Mouse (Mus musculus) neural tube, embryonic 11.5 days (tissue): ENCODE data around the gene Gm20388. TPM values are rescaled to one million over a fixed set of nuclear protein-coding genes. Genes with fewer than 3 reads are reported as not detected.

Experiments used
- ATAC-seq: fragments of 200-750 bp; cut with Nextera tagmentation; 2 replicates; pipeline ENCODE4 v1.8.0; 2017; ENCODE audit warnings: moderate number of reproducible peaks, mild to moderate bottlenecking, moderate TSS enrichment, moderate library complexity; ENCODE audit not compliant: insufficient read depth, low FRiP score, low TSS enrichment
- DNase-seq: peaks from one replicate; pipeline ENCODE4 v3.0.0-alpha.2; 2015; ENCODE audit warnings: low spot score
- H3K27ac ChIP-seq: fragments of 300-500 bp; sonication (generic); 2 replicates; pipeline ENCODE4 v1.5.1; 2014; ENCODE audit warnings: low read depth, mild to moderate bottlenecking, low read length
- H3K27me3 ChIP-seq: fragments of 300-500 bp; sonication (generic); 2 replicates; pipeline ENCODE4 v1.6.1; 2014; ENCODE audit warnings: mild to moderate bottlenecking, low read length, mixed read lengths; ENCODE audit not compliant: control insufficient read depth, insufficient read depth
- H3K36me3 ChIP-seq: fragments of 300-500 bp; sonication (generic); 2 replicates; pipeline ENCODE4 v1.6.1; 2014; ENCODE audit warnings: mild to moderate bottlenecking, low read length, moderate library complexity, mixed read lengths; ENCODE audit not compliant: control insufficient read depth, insufficient read depth
- H3K4me1 ChIP-seq: fragments of 300-500 bp; sonication (generic); 2 replicates; pipeline ENCODE4 v1.6.1; 2014; ENCODE audit warnings: low read length, mixed read lengths; ENCODE audit not compliant: control insufficient read depth, insufficient read depth
- H3K4me2 ChIP-seq: fragments of 300-500 bp; sonication (generic); 2 replicates; pipeline ENCODE4 v1.6.1; 2014; ENCODE audit warnings: low read depth, mild to moderate bottlenecking, moderate library complexity
- H3K4me3 ChIP-seq: fragments of 300-500 bp; sonication (generic); 2 replicates; pipeline ENCODE4 v1.5.1; 2014; ENCODE audit warnings: low read depth, low read length
- H3K9ac ChIP-seq: fragments of 300-500 bp; sonication (generic); 2 replicates; pipeline ENCODE4 v1.6.1; 2014; ENCODE audit warnings: mild to moderate bottlenecking, low read length
- H3K9me3 ChIP-seq: fragments of 300-500 bp; sonication (generic); 2 replicates; pipeline ENCODE4 v1.6.1; 2016; ENCODE audit warnings: low read length; ENCODE audit not compliant: control insufficient read depth
- WGBS: fragments of 180-500 bp; shearing (Covaris S2); extraction: QIAGEN DNeasy Blood & Tissue Kit; methylation state at CpG from one replicate; pipeline ENCODE4 v1.1.7; 2014; 5-methylcytosine and 5-hydroxymethylcytosine counted together
- polyA plus RNA-seq: library from polyadenylated mRNA; unstranded; fragments of >200 nt; fragmentation: Nextera tagmentation; extraction: Ambion mirVana; gene quantifications from 2 replicates; pipeline ENCODE4 v1.2.1, GENCODE M21; 2014

The Gm20388 gene
- polyA plus RNA-seq, 1 experiment from 2014 or later: not detected

DNA sequence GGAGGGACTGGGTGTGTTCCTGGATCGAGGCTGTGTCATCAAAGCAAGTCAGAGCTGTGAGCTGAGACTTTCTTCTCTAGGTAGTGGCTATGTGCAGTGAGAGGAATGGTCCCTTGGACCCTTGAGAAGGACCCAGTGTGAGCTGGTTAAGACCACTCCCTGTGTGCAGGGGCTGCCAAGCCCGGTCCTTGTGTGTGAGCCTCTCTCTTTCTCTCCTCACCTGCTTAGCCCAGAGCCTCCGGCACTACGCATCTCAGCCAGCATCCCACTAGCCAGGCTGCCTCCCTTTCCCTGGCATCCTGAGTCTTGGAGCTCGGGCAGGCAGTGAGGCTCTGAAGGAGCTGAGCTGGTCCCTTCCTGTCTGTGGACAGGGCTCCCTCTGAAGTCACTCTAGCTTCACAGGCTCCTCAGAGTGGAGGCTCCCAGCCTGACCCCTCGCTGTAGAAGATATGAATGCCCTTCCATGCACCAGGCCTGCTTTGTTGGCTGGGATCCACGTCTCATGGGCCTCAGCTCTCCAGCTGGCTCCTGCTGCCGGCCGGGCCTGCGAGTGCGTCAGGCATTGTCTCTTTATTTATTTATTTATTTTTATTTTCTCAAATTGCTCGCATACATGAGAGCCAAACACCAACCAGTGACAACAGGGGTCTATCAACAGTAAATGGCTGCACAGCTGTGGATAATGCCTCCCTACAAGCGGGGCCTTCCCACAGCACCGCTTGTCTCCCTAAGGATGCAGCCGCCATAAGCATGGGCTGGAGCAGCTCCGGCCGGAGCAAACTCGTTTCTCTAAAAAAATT is 2882.9 kb downstream of the Gm20388 start:
- ATAC-seq (no peak), DNase-seq (no peak)
- no peaks in the 10 kb centered on the region for H3K9me3 ChIP-seq
- H3K4me2 ChIP-seq: no peak overlapping the region
- no peaks in the 10 kb centered on the region for H3K36me3 ChIP-seq
- H3K27me3 ChIP-seq: no peaks in the 10 kb centered on the region
- H3K27ac ChIP-seq: 0 out of 2 replicates have a peak overlapping the region, but pooled peaks have one; percentile 15
- no peak overlapping the region for H3K4me3 ChIP-seq
- H3K4me1 ChIP-seq: no peaks in the 10 kb centered on the region
- no peak overlapping the region for H3K9ac ChIP-seq
- 84% methylated on average over 18 of the region's 18 CpGs for WGBS

DNA sequence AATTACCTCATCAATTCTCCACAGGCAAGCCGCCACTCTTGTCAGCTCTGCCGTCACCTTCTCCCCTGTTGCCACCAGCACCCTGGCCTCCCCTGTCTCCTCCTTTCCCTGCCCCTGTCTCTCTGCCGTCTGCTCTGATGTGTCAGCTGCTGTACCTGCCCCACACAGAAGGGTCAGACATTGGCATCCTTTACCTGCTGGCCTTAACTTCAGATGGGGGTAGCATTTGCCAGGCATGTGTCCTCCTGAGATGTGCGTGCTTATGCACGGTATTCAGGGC is 2883.5 kb downstream of the Gm20388 start:
- H3K9me3 ChIP-seq: no peaks in the 10 kb centered on the region
- H3K27me3 ChIP-seq: no peaks in the 10 kb centered on the region
- no peaks in the 10 kb centered on the region for H3K36me3 ChIP-seq
- ATAC-seq: no peak
- 89% methylated on average over 5 of the region's 5 CpGs for WGBS
- H3K4me3 ChIP-seq: no peak overlapping the region
- no peak overlapping the region for H3K4me2 ChIP-seq
- H3K9ac ChIP-seq: no peak overlapping the region
- no peaks in the 10 kb centered on the region for H3K4me1 ChIP-seq
- DNase-seq: no peak
- no peak overlapping the region for H3K27ac ChIP-seq

GRCm38 (mm10) chr8:122803906-122804761 is 2893.5 kb downstream of the Gm20388 start:
- no peaks in the 10 kb centered on the region for H3K9me3 ChIP-seq
- no peak overlapping the region for H3K4me2 ChIP-seq
- peaks cover 23% of the 10 kb centered on the region for H3K4me1 ChIP-seq
- ATAC-seq (peak; percentile 81), DNase-seq (peak; percentile 58)
- H3K9ac ChIP-seq: peak overlapping the region; percentile 40
- peak overlapping the region; percentile 49; the same call in 1 of the 2 replicates for H3K27ac ChIP-seq
- H3K27me3 ChIP-seq: no peaks in the 10 kb centered on the region
- 24% methylated on average over 15 of the region's 15 CpGs for WGBS
- no peaks in the 10 kb centered on the region for H3K36me3 ChIP-seq
- H3K4me3 ChIP-seq: no peak overlapping the region

DNA sequence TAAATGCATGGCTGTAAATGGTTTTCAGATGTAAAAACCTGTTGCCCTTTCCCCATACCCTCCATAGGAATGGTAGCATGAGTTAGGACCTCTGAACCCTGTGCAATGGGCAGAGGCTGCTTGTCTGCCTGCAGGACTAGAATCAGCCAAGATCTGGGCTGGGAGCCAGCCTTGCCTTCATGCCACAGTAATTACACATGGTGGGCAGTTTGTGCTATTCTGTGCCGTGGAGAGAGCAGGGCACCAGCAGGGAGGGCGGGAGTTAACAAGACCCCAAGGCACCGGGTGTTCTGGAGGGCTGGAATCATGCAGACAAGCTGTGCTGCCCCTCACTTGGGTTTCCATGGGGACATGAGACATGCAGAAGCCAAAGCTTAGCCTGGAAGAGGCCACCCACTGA is 2894.7 kb downstream of the Gm20388 start:
- no peak overlapping the region for H3K27ac ChIP-seq

GRCm38 (mm10) chr8:122806956-122807538 is 2896.4 kb downstream of the Gm20388 start:
- ATAC-seq (no peak), DNase-seq (no peak)
- Histone ChIP-seq H3K27ac (peak overlapping the region; percentile 68), H3K4me1 (peaks cover 26% of the 10 kb centered on the region), H3K36me3 (no peaks in the 10 kb centered on the region), H3K27me3 (no peaks in the 10 kb centered on the region), H3K9ac (peak overlapping the region; percentile 29), H3K9me3 (no peaks in the 10 kb centered on the region), H3K4me3 (no peak overlapping the region), H3K4me2 (no peak overlapping the region)
- WGBS: 77% methylated on average over 7 of the region's 7 CpGs

More for the DNA sequence above, 2894.7 kb downstream of the Gm20388 start:
- DNase-seq (no peak), ATAC-seq (no peak)
- Histone ChIP-seq H3K4me1 (peaks cover 23% of the 10 kb centered on the region), H3K9me3 (no peaks in the 10 kb centered on the region), H3K4me3 (no peak overlapping the region), H3K4me2 (no peak overlapping the region), H3K36me3 (no peaks in the 10 kb centered on the region), H3K27me3 (no peaks in the 10 kb centered on the region), H3K9ac (no peak overlapping the region)
- 42% methylated on average over 3 of the region's 3 CpGs for WGBS

DNA sequence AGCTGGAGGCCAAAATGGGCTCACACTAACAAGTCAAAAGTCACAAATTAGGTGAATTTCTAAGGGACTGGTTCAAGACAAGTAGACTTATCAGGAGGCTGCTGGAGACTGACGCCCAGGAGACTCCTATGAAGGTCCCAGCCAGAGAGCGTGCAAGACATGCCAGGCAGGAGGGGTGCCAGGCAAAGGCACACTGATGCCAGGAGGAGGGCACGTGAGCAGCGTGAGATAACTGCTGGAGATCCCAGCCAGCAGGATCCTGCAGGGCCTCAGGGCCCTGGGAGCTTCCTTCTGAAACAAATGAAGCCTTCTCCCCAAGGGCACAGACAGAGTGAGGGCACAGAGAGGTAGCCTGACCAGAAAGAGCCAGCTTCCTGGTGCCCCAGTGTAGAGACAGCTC is 2897.3 kb downstream of the Gm20388 start:
- H3K4me1 ChIP-seq: peaks cover 30% of the 10 kb centered on the region
- no peak for DNase-seq

GRCm38 (mm10) chr8:122810376-122810775 is 2899.7 kb downstream of the Gm20388 start:
- no peaks in the 10 kb centered on the region; the same call in 1 of the 2 replicates for H3K36me3 ChIP-seq
- no peak for ATAC-seq
- H3K9ac ChIP-seq: no peak overlapping the region
- no peak overlapping the region for H3K27ac ChIP-seq
- H3K9me3 ChIP-seq: no peaks in the 10 kb centered on the region
- no peaks in the 10 kb centered on the region for H3K27me3 ChIP-seq
- DNase-seq: no peak
- no peak overlapping the region for H3K4me3 ChIP-seq
- H3K4me2 ChIP-seq: no peak overlapping the region
- peaks cover 17% of the 10 kb centered on the region for H3K4me1 ChIP-seq
- WGBS: 80% methylated on average over 8 of the region's 8 CpGs

More for the DNA sequence above, 2897.3 kb downstream of the Gm20388 start:
- ATAC-seq: no peak
- 97% methylated on average over 4 of the region's 4 CpGs for WGBS
- no peaks in the 10 kb centered on the region for H3K27me3 ChIP-seq
- no peak overlapping the region for H3K9ac ChIP-seq
- H3K27ac ChIP-seq: no peak overlapping the region
- H3K36me3 ChIP-seq: no peaks in the 10 kb centered on the region
- no peak overlapping the region for H3K4me2 ChIP-seq
- H3K4me3 ChIP-seq: no peak overlapping the region
- no peaks in the 10 kb centered on the region for H3K9me3 ChIP-seq

DNA sequence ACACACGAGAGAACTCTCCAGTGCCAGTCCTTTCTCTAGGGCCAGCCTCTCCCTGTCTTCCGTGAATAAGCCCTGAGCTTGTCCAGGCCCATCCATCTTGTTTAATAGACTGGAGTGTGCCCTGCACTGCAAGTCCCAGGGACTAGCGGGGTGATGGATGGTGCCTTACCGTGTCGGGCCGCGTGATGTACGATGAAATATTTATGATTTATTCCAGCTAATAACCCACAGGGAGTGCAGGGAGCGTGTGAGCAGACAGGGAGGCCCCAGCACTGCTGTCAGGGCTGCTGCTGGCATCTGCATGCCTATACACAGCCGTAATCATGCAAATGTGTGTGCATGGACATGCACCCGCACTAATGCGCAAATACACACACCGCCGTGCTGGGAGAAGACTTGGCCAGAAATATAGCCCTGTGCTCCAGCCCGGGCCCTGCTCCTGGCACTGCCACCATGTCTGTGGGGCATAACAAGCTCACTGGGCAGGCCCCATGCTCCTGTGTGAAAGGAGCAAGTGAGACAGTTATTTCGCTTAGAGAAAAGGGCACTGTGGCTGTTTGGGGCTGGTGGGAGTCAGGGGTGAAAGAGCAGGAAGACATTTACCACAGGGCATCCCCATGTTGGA is 2901.3 kb downstream of the Gm20388 start:
- Histone ChIP-seq H3K9me3 (no peaks in the 10 kb centered on the region), H3K27ac (0 out of 2 replicates have a peak overlapping the region, but pooled peaks have one; percentile 39), H3K4me3 (no peak overlapping the region), H3K9ac (no peak overlapping the region), H3K27me3 (no peaks in the 10 kb centered on the region), H3K4me1 (peaks cover 9% of the 10 kb centered on the region; the same call in 1 of the 2 replicates), H3K4me2 (no peak overlapping the region), H3K36me3 (no peaks in the 10 kb centered on the region; the same call in 1 of the 2 replicates)
- ATAC-seq (0 out of 2 replicates have a peak, but pooled peaks have one; percentile 27), DNase-seq (peak; percentile 44)
- WGBS: 78% methylated on average over 16 of the region's 16 CpGs
